Mouse (Mus musculus) limb, embryonic 14.5 days (tissue): ENCODE measurements at regions not wholly inside any gene's neighbourhood (a gene's known extent, or its start where the extent isn't known, plus 50 kb on each side); places are given as distances from the start of the nearest gene placed in this dataset.
A peak's percentile ranks its signal among the peaks of the same experiment; 100 is the strongest.

Experiments used
- ATAC-seq: fragments of 200-750 bp; cut with Nextera tagmentation; 2 replicates; pipeline ENCODE4 v1.8.0; 2017; ENCODE audit warnings: low read depth, moderate number of reproducible peaks, moderate TSS enrichment; ENCODE audit not compliant: low FRiP score
- DNase-seq: peaks from one replicate; pipeline ENCODE4 v3.0.0-alpha.2; 2015; ENCODE audit warnings: low spot score
- H3K27ac ChIP-seq: fragments of 300-500 bp; sonication (generic); replicated peaks from 2 replicates; pipeline ENCODE4 v1.5.1; 2014; ENCODE audit warnings: low read depth, mild to moderate bottlenecking, low read length, moderate library complexity, mixed read lengths
- H3K27me3 ChIP-seq: fragments of 300-500 bp; sonication (generic); 2 replicates; pipeline ENCODE4 v1.6.1; 2014; ENCODE audit warnings: low read length, mixed read lengths; ENCODE audit not compliant: control insufficient read depth, insufficient read depth
- H3K36me3 ChIP-seq: fragments of 300-500 bp; sonication (generic); 2 replicates; pipeline ENCODE4 v1.6.1; 2014; ENCODE audit warnings: mild to moderate bottlenecking, low read length, moderate library complexity, mixed read lengths; ENCODE audit not compliant: control insufficient read depth, insufficient read depth
- H3K4me1 ChIP-seq: fragments of 300-500 bp; sonication (generic); 2 replicates; pipeline ENCODE4 v1.6.1; 2014; ENCODE audit warnings: antibody characterized with exemption, low read length, mixed read lengths; ENCODE audit not compliant: control insufficient read depth, insufficient read depth
- H3K4me2 ChIP-seq: fragments of 300-500 bp; sonication (generic); replicated peaks from 2 replicates; pipeline ENCODE4 v1.6.1; 2014; ENCODE audit warnings: low read depth, mild to moderate bottlenecking, low read length, moderate library complexity; ENCODE audit not compliant: severe bottlenecking
- H3K4me3 ChIP-seq: fragments of 300-500 bp; sonication (generic); replicated peaks from 2 replicates; pipeline ENCODE4 v1.5.1; 2014; ENCODE audit warnings: low read length
- H3K9ac ChIP-seq: fragments of 300-500 bp; sonication (generic); 2 replicates; pipeline ENCODE4 v1.6.1; 2014; ENCODE audit warnings: mild to moderate bottlenecking, low read depth, low read length, moderate library complexity; ENCODE audit not compliant: severe bottlenecking
- H3K9me3 ChIP-seq: fragments of 300-500 bp; sonication (generic); 2 replicates; pipeline ENCODE4 v1.6.1; 2016; ENCODE audit warnings: low read length; ENCODE audit not compliant: control insufficient read depth
- POLR2A ChIP-seq: fragments of 200-500 bp; IDR thresholded peaks from 2 replicates; pipeline ENCODE4 v1.8.0; 2012; ENCODE audit warnings: inconsistent platforms, mild to moderate bottlenecking, moderate library complexity, borderline replicate concordance; ENCODE audit not compliant: insufficient read depth, insufficient read length; ENCODE audit errors: extremely low read depth
- WGBS: fragments of 180-500 bp; shearing (Covaris S2); extraction: QIAGEN DNeasy Blood & Tissue Kit; methylation state at CpG from one replicate; pipeline ENCODE4 v1.1.7; 2014; 5-methylcytosine and 5-hydroxymethylcytosine counted together

DNA sequence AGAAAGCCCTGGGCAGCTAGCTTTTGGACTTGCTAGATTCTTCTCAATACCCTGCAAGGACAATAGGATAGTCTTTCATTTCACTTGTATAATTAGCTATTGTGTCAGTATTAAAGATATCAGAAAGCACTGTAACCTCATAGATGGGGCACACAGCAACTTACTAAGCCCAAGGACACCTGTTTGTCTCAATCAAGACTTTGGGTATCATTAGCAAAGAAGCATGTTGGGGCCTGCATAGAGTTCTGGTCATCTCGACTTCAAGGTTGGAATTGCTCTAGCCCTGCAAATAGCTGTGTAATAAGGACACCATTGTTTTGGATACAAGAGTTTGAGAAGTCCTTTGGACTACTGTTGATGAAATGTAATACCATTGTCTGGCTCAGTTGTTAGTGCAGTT, 104.6 kb upstream of the Rspo3 start:
- 83% methylated on average over 1 of the region's 1 CpGs for WGBS
- no peak overlapping the region for H3K4me2 ChIP-seq
- DNase-seq (no peak), ATAC-seq (peak; percentile 15; the same call in 1 of the 2 replicates)
- no peaks in the 10 kb centered on the region for H3K9me3 ChIP-seq
- 0 out of 2 replicates have a peak, but pooled peaks cover 9% of the 10 kb centered on the region for H3K4me1 ChIP-seq
- H3K36me3 ChIP-seq, result no peaks in the 10 kb centered on the region
- no peak for TF ChIP-seq POLR2A
- no peak overlapping the region for H3K27ac ChIP-seq
- no peaks in the 10 kb centered on the region for H3K27me3 ChIP-seq
- no peak overlapping the region for H3K4me3 ChIP-seq
- H3K9ac ChIP-seq, result no peak overlapping the region

DNA sequence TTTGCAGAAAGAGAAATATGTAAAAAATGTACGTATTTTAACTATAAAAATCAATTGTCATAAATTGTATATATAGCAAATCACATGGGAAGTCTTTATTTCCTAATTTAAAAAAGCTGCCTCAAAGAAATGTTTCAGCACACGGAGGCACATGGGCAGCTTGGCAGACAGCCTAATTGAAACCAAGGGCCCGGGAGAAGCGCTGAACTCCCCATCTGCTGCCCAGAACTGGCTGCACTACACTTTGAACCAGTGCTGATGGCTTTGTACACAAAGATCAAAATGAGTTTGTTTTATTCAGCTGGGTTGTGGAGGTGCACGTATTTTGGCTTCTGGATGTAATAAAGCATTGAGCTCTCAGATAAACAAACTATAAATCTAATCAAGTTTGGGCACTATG, 100.2 kb upstream of the Rspo3 start:
- 20% methylated on average over 5 of the region's 5 CpGs for WGBS
- Histone ChIP-seq H3K27me3 (no peaks in the 10 kb centered on the region), H3K4me2 (no peak overlapping the region), H3K4me3 (no peak overlapping the region), H3K4me1 (0 out of 2 replicates have a peak, but pooled peaks cover 9% of the 10 kb centered on the region), H3K36me3 (no peaks in the 10 kb centered on the region), H3K9ac (no peak overlapping the region), H3K9me3 (no peaks in the 10 kb centered on the region), H3K27ac (no peak overlapping the region)
- no peak for ATAC-seq
- no peak for TF ChIP-seq POLR2A
- DNase-seq, result peak; percentile 35

DNA sequence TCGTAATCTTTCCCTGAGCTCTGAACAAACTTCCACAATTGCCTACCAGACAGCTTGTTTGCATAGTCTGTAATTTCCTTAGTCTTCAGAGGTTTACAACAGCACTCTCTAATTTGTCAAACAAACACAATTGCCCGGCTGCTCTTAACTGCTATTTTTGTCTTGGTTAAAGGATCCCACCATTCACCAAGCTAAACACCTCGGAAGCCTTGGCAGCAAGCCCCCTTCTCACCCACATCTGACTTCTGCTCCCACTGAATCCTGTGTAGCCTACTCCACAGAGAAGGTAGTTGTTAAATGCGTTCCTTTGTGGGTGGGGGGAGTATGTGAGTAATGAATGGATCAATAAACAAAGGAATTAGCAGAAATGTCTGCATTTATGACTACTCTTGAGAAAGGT, 59.8 kb upstream of the Rspo3 start:
- no peaks in the 10 kb centered on the region for H3K9me3 ChIP-seq
- no peaks in the 10 kb centered on the region for H3K27me3 ChIP-seq
- no peak overlapping the region for H3K4me3 ChIP-seq
- no peak for TF ChIP-seq POLR2A
- DNase-seq, result no peak
- no peak overlapping the region for H3K4me2 ChIP-seq
- WGBS, result 30% methylated on average over 4 of the region's 4 CpGs
- no peak overlapping the region for H3K9ac ChIP-seq
- no peaks in the 10 kb centered on the region for H3K36me3 ChIP-seq
- H3K27ac ChIP-seq, result no peak overlapping the region
- no peak for ATAC-seq
- H3K4me1 ChIP-seq, result no peaks in the 10 kb centered on the region

DNA sequence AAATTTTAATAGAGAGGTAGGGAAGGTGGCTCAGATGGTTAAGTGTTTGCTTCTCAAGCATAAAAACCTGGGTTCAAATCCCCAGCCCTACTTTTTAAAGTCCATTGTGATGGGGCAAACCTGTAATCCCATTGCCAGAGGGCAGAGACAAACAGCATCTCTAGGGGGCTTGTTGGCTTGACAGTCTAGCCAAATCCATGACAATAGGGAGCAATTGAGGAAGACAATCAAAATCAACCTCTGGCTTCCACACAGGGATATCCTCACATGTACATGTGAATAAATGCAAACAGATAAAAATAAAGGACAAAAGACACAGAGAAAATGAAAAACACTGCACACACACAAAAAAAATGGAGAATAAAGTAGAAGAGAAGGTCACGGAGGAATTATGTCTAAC, 59.3 kb upstream of the Rspo3 start:
- Histone ChIP-seq H3K27me3 (no peaks in the 10 kb centered on the region), H3K4me1 (no peaks in the 10 kb centered on the region), H3K9ac (no peak overlapping the region), H3K27ac (no peak overlapping the region), H3K4me2 (no peak overlapping the region), H3K4me3 (no peak overlapping the region), H3K36me3 (no peaks in the 10 kb centered on the region), H3K9me3 (no peaks in the 10 kb centered on the region)
- no peak for TF ChIP-seq POLR2A
- WGBS, result 68% methylated on average over 1 of the region's 1 CpGs
- DNase-seq, result no peak
- ATAC-seq, result no peak

DNA sequence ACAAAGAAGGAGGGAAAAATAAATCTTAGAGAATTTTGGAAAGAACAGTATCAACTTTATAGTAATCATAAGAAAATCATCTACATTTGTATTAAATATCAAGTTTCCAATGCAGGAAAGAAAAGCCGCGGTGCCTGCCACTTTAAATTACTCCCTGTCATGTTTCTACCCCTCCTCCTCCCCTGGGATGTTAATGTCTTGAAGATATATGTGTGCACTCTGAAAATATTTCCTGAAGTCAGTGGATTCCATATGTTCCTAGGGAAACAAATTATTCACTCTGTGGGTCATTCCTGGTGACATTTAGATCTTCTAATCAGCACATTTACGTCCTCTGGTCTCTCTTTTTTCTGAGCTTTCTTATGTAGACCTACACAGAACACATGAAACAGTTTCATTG, 57.2 kb upstream of the Rspo3 start:
- ATAC-seq, result no peak
- 38% methylated on average over 3 of the region's 3 CpGs for WGBS
- Histone ChIP-seq H3K9me3 (no peaks in the 10 kb centered on the region), H3K4me2 (no peak overlapping the region), H3K4me1 (no peaks in the 10 kb centered on the region), H3K27ac (no peak overlapping the region), H3K36me3 (no peaks in the 10 kb centered on the region), H3K9ac (no peak overlapping the region), H3K4me3 (no peak overlapping the region), H3K27me3 (no peaks in the 10 kb centered on the region)
- no peak for TF ChIP-seq POLR2A
- DNase-seq, result no peak

DNA sequence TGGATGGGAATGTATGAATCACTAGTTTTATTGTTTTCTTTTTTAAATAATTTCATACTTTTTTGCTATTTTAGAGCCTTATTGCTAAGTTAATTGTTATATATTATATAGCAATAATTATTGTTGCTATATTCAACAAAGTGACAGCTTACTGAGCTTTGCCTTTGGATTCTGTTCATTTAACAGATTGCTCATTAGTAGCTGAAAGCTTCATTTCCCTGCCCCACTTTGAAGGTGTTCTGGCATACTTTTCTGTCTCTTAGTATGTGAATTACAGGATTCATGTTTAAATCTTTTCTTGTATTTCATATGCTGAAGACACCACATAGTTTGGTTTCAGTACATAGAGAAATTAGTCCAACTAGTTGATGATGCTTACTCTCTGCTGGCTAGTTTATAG, 54.5 kb upstream of the Rspo3 start:
- no peak for DNase-seq
- Histone ChIP-seq H3K9me3 (no peaks in the 10 kb centered on the region), H3K4me3 (no peak overlapping the region), H3K4me1 (no peaks in the 10 kb centered on the region), H3K27ac (no peak overlapping the region), H3K36me3 (no peaks in the 10 kb centered on the region), H3K27me3 (no peaks in the 10 kb centered on the region), H3K9ac (no peak overlapping the region), H3K4me2 (no peak overlapping the region)
- no peak for ATAC-seq
- TF ChIP-seq POLR2A, result no peak
